Mouse (Mus musculus) heart, postnatal 10 days (tissue): ENCODE data around the gene Prom2. TPM values are rescaled to one million over a fixed set of nuclear protein-coding genes. Genes with fewer than 3 reads are reported as not detected.

ENCODE experiments used
- DNase-seq, 2 experiments: peaks; one replicate each; pipeline ENCODE4 v3.0.0; 2021
- intact Hi-C: fragments of 180-260 bp; cut with DNase I; formaldehyde crosslinking; loops from one replicate; pipeline ENCODE4 v1.15.1; 2025
- total RNA-seq, 2 experiments: library from RNA; stranded (reverse); gene quantifications; 2 replicates each; pipeline ENCODE4 v1.2.3; 2021

Gene Prom2
- total RNA-seq, 2 experiments from 2014 or later: 0.17 TPM; not detected in 1

DNA sequence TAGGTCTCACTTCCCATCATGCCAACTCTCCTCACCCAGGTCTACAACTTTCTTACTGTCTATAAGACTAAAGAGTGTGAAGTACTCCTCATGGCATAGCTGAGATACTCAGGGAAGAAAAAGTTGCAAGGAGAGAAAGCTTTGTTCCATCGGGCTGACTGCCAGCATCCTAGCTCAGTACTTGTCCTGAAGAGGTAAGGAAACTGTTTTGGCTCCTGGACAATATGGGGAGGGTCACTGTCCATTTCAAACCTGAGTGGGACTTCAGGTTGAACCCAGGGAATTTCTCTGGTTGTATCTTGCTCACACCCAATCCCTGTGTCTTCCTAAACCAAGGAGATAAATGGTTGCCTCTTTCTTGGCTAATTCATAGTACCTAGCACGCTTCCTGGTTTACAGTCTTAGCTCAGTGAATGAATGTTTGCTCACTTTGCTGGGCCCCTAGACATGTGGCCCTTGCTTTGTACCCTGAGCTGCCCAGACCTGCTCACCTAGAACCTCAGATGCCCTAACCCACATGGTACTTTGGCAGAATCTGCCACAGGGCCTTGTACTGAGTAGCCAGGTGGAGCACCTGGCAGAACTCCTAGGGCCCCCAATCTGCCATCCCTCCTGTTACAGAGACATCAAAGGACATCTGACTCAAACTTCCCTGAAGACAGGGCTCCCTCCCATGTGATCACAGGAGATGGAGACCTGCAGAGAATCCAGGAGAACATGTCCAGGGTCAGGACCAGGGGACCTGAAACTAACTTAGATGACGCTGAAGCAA is 16.1 kb downstream of the Prom2 start:
- intact Hi-C loops: no loop called here
- no peak for DNase-seq

DNA sequence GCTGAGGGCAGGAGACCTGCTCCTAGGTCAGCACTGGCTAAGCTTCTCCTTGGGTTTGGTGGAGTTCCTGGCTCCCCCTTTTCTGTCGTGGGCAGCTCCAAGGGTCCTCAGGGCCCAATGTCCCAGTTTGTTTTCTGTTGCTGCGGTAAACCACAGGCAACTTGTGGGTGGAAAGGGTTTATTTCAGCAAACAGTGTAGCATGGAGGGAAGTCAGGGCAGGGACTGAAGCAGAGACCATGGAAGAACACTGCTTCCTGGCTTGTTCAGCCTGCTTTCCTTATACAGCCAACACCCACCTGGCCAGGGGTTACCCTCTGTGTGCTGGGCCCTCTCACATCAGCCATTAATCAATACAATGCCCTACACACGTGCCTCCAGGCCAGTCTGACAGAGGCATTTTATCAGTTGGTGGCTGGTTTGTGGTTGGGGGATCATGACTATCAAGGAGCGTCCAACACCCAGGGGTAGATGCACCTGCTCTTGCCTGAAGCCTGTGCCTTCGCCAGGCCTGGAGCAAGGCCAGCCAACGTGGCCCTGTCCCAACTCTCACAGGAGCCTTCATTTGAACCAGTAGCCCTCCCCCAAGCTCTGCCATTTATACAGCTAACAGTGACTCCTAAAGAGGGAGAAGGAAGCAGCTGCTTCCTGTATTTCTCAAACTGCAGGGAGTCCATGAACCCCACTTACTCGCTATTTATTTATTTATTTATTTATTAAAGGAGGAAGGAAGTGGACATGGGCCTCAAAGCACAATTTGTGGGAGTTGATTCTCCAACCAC is 17.1 kb downstream of the Prom2 start:
- intact Hi-C loops: no loop called here
- DNase-seq: peak; percentile 37 to 52

DNA sequence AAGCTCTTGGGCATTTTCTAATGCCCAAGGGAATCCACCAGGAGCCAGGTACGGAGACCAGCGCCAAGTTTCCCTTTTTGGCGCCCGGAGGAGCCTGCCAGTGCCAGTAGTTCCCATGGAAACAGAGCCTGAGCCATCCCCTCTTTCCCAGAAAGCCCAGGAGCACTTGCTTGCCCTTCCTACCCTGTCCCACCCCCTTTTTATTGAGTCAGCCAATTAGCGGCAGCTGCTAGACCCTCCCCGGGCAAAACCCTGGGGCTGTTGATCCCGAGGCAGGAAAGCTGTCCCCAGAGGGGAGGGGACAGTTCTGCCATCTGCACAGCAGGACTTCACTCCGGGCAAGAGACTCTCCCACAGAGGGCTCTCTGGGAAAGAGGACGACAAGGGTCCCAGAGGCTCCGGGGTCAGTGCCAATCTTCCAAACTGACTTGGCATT is 19.2 kb downstream of the Prom2 start, which contains the start of gene Kcnip3:
Gene Kcnip3, minus strand, starts transcription at position 89 of the 436 bp plus-strand sequence.
- intact Hi-C loops: no loop called here
- DNase-seq: no peak

DNA sequence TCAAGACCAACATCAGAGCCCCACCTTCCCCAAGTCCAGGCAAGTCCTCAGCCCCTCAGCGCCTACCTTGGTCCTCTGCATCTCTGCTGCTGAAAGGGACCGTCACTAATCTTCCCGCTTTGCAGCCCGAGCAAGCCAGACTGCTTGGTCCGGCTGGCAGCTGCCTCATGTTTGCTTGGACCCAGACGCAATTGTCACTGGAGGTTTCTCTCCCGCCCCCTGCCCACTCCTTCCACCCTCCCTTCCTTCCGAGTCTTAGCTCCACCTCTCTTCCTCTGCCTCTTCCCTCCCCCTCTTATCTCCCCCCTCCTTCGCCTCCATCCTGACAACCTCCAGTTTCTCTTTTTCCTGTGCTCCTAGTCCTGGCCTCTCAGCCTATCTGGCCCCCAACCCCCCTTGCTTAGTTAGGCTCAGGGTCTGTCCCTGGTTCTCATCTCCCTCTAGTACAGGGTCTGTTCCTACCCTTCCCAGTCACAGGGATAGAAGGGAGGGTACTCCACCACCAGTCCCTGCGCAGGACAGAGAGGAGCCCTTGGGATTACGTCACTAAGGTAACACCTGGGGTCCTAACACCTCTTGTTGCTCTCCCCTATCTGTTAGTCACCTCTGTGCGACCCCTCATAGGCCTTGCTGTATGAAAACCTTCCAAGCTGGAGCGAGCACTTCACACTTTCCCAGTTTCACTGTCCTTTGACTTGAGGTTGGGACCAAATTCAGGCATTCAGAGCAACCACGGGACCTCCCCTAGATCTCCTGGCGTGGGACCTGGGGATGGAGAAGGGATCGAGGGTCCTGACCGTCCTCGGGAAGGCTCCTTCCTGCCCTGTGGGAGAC is 19.9 kb downstream of the Prom2 start:
- intact Hi-C loops: no loop called here
- peak in 1 of 2 experiments; percentile 11 for DNase-seq

DNA sequence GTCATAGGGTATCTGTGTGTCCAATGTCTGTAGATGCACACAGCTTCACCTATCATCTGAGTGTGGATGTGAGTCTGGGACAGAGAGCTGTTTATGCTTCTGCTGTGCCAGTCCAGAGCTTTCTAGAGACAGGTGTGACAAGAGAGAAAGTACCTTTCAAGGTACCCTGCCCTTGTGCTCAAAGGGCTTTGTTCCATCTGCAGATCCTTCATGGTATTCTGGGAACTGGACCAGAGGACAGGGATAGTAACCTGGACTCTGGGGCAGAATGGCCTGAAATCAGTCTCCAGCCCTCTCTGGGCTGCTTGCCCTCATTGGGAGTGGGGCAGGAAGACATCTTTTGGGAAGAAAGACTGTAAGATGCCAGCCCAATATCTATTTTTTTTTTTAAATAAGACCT is 21.1 kb downstream of the Prom2 start:
- intact Hi-C loops: no loop called here
- no peak for DNase-seq

DNA sequence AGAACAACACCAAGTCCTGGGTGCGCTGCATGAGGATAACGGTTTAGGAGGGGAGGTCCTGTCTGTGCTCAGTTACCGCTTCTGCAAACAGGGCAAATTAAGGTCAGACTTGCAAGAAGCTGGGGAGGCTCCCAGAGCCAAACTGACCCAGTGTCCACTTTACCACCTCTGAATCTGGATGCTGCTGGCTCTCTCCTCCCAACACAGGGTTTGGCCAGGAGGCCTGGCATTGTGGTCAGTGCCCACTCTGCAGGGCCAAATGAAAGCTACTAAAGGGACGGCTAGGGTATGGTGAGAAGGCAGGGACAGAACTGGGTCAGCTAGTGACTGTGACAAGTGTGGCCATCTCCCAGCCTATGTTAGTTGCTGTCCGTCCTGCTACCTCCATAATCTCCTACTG is 22.0 kb downstream of the Prom2 start:
- intact Hi-C loops: no loop called here
- no peak for DNase-seq

DNA sequence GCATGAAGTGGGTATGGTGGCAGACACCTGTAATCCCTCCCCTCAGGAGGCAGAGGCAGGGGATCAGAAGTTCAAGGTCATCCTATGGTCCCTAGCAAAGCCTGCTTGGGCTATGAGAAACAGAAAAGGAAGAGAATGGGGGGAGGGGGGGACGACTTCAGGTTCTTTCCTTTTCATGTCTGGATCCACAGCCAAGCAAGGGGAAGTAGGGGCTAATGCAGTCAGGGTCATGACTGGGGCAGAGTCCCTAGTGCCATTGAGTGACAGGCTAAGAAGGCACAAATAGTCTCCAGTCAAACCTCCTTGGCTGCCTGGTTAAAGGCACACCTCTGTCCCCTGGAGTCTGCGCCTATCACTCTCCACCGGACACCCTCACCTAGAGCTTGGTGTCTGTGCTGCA is 22.4 kb downstream of the Prom2 start:
- DNase-seq: no peak
- intact Hi-C loops: no loop called here

DNA sequence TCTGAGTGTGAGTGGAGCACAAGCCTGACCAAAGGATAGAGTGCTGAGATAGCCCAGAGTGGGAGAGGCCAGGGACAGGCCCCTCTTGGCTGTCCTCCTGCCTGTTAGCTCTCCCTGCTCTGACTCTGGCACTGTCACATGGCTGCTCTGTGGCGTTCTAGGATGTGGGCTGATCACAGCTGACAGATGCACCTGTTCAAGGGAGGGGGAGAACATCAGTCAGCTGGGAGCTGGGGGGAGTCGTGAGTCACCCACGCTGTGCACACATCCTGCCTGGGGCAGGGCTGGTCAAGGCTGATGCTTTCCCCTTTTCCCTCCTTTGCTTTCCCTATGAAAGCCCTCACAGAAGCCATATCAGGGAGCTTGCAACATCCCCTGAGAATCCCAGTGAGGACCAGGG is 23.0 kb downstream of the Prom2 start:
- no peak for DNase-seq
- intact Hi-C loops: no loop called here

DNA sequence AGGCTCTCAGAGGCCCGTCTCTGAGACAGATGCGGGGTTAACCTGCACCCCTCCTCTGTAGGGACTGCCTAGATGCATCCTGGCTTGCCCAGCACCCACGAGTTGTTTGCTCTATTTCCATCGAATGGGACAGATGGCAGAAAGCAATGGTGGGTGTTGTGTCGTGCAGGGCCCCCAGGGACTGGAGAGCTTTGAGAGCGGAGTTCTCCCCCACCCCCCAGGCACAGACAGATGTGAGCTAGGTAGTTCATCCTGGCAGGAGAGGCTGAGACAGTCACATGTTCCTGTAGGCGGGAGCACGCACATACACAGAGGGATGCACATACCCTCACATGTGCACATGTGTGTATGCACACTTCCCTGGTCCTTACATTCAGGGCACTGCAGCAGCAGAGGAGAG is 24.2 kb downstream of the Prom2 start:
- no peak for DNase-seq
- intact Hi-C loops: no loop called here

DNA sequence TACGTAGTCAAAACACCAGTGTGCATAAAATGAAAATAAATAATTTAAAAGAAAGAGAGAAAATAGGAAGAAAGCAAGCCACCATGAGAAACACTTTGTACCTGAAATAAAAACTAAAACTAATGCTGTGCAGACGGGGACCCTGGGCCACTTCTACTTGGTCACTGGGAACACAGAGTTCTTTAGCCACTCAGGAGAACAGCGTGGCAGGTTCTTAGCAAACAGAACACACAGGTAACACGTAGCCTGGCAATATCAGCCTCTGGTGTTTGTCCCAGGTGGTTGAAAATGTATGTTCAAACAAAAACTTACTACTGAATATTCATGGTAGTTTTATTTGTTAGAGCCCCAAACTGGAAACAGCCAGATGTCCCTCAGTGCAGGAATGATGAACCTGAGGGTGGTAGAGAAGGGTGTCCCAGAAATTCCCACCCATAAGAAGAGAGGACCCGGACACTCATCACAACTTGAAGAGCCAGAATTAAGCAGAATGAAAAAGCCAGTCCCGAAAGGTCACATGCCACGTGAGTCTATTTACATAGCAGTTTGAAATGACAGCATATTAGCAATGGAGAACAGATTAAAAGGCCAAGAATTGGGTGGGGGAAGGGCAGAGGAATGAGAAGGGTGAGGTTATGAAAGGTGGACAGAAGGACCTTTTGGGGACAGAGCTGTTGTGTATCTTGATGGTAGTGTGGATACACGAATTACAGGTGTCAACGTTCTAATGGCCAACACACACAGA is 26.7 kb downstream of the Prom2 start:
- intact Hi-C loops: no loop called here
- DNase-seq: no peak

DNA sequence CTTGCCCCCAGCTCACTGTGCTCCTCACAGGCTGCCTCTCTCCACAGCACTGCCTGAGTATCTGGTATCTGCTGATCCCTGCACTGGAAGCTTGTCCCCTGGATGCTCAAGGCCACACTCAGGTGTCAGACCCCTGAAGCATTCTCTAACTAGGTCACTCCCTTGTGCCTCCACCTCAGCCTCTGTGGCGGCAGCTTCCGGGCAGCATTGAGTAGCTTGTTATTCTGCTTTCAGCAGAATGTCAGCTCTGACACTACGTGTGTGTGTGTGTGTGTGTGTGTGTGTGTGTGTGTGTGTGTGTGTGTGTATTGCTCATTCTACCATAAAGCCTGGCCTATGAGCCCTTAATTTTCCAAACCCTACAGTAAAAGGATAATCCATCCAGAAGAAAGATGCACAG is 28.0 kb downstream of the Prom2 start:
- DNase-seq: no peak

DNA sequence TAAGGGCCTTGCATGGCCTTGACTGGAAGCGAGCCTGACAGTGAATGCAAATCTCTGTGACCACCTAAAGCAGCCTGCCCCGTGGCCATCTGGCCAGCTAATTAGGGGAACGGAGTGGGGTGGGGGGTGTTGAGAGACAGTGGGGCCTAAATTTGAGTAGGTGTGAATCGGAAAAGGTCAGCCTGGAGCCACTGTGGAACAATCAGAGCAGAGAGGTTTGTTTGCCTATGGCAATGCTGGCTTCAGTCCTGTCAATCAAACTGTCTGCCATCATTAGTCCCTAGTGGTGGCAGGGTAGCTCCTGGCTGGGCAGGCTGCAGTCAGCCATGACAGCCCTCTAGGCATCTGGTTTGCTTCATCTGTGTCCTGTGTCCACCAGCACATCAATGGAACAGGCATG is 29.8 kb downstream of the Prom2 start:
- intact Hi-C loops: no loop called here
- no peak for DNase-seq

More for the DNA sequence above, 28.0 kb downstream of the Prom2 start:
- intact Hi-C loops: no loop called here

DNA sequence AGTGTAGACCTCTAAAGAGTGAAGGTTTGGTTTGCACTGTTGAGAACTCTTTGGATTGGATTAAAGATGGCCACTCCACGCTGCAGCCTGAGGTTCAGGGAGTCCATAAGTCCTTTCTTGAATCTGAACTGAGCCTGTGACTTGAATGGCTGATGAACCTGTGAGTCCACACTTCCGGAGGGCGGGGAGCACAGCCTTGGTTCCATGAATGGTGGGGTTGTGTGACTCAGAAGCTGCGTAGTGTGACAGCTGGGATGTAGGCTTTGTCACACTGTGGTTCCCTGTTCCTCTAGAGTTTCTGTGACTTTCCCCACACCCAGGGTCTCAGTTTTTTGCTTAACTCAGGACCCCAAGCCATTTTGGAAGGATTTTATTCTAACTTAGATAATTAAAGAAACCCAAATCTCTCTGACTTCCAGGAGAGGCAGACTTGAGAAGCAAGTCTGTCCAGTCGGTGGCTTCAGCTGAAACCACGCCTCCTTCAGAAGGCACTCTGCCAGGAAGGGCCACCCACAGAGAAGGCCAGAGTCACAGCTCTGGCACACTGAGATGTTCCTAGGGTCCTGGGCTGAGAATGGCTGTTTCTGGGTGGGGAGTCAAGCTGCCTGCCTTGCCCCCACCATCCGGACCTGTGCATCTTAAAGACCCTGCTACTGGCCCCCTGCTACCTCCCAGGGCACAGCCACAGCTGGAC is 33.2 kb downstream of the Prom2 start:
- intact Hi-C loops: loop anchor here (1.0 kb wide), 1 partner anchor 51 kb away; no protein-coding TSS in a partner anchor
- no peak for DNase-seq

DNA sequence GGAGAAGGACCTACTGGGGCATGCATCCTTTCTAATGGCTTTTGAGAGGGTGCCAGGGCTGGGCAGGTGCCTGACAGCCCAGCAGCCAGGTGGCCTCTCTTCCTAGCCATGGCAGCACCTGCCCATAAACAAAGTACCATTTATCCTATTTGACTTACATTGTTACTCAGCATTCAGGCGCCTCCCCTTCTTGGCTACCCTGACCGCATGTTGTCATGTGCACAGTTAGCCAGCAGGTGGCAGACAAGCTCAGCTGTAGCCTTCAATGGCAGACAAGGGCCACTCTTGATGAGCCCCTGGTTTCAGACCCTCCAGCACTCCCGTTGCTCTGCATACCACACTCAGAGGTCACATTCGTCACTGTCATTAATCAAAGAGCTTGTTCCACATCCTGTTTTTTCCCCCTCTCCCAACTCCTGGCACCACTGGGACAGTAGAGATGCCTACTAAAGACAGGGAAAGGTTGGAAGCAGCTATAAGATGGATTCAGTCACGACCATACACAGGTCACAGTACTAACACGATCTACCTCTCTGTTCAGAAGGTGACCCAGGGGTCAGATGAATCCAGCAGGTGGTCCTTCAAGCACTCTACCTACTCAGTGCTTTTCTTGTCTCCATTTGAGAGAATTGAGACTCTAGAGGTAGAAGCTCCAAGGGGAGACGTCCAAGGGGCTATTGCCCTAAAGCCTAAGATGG is 34.0 kb downstream of the Prom2 start:
- intact Hi-C loops: loop anchor here (1.0 kb wide), 1 partner anchor 52 kb away; no protein-coding TSS in a partner anchor

DNA sequence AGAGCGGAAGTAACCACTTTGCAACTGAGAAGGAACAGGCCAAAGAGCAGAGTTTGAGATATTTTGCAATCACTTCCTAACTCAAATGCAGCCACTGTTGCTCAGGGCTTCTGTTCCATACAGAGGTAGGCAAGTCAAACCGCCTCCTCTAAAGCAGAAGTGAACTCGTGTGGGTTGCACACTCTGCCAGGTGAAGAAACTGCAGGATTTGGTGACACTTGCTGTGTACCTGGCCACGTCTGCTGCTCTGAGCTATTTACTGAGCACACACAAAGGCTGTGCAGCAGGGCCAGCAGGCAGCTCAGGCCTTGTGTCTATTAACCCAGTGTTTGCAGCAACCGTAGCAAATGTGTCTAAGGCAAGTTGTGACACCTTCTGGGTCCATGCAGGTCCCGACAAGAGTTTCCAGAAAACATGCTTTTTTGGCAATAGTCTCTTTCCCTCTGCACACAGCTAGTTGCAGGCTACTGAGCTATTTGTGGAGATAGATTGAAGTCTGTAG is 35.1 kb downstream of the Prom2 start:
- intact Hi-C loops: no loop called here
- no peak for DNase-seq

More for the DNA sequence above, 34.0 kb downstream of the Prom2 start:
- peak; percentile 75 to 90 for DNase-seq

DNA sequence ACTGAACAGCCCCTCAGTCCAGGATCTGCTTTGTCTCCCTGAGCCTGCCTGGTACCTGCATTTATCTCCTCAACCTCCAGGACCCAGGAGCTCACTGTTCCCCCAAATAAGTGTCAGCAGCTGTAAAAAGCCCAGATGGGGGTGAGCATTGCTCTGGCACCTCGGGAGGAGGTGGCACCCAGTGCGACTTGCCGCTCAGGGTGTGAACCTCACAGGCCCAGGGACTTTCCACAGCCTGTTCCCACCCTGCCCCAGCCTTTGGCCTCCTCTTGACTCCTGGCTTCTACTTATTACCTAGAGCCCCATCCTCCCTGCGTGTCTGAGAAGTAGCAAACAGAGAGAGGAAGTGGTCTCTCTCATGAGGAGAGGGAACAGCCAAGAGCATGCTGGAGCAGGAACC is 36.1 kb downstream of the Prom2 start:
- DNase-seq: no peak
- intact Hi-C loops: no loop called here

DNA sequence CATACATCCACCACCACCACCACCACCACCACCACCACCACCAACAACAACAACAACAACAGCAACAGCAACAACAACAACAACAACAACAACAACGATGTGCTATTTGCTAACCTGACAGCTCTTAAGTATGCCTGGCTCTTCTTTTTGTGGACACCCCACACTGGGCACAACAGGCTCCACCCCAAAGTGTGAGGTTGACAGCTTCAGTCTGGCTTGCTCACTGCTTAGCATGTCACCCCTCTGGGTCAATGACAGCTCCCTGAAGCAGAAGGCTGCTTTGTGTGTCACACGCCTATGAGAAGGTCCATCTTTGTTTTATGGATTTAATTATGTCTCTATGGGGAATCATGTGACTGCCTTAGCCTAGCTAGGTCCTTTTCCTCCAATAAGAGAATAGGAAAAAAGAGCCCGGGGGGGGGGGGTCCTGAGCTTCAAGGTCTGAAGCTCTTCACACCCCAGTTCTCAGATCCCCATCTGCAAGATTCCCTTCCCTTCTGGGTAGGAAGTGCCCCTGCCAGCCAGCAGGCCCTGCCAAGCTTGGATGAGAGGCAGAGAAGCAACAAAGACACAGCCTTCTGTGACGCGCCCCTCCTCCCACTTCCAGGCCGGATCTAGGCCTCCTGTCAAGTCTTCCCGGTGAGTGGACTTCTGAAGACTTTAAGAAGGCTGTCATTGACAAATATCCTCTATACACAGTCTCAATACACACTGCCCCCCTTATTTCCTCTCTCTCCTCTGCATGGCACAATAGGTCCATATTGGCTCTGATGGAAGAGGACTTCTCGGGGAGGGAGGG is 37.3 kb downstream of the Prom2 start:
- intact Hi-C loops: loop anchor here (5.0 kb wide), 1 partner anchor 142 kb away; the partner anchor contains the start of gene Adra2b
- DNase-seq: no peak

DNA sequence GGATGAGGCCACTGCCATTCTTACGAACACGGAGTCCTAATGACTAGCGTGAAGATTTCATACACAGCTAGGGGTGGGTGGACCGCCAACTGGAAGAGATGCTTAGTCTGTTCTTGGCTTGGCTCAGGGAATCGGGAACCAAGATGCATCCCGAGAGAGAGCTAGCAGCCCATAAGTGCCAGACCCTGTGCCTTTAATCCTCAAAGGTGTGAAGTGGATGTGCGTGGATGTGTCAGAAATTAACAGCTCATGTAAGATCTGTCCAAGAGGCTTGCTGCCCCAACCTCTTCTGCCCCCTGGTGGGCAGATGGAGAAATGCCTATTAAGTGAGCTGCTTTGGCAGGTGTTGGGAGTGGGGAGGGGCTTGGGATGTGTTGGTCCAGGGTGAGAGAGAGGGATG is 40.2 kb downstream of the Prom2 start:
- intact Hi-C loops: loop anchor here (1.0 to 5.0 kb wide), 2 partner anchors 39 to 139 kb away; partner anchors contain the start of gene Adra2b
- peak; percentile 62 to 80 for DNase-seq
